9 mouse cellular contexts compared by ENCODE assay signal in genomic region chr11:12229411-12229810, GRCm38 (mm10).
A peak's percentile ranks its signal among the peaks of the same experiment; 100 is the strongest.
DNase-seq lines count a peak whose midpoint lies in the region; ATAC-seq and TF ChIP-seq lines count a peak whose summit lies in the region.
"Had no signal": no experiment of that assay in that cellular context is flagged by ENCODE, and none has a peak within 500 bp of the region (broad histone marks: within the 10 kb centered on the region; RNA-seq: fewer than 3 reads in every experiment).

No protein-coding gene starts in this region.

- H3K36me3 ChIP-seq in heart, embryonic 13.5 days: no peaks in the 10 kb centered on the region
- H3K36me3 ChIP-seq in heart, embryonic 11.5 days (ENCODE audit: control insufficient read depth, insufficient read depth, low read length): no peaks in the 10 kb centered on the region
- H3K36me3 ChIP-seq in midbrain, postnatal 0 days (ENCODE audit: insufficient read depth, low read length): no peaks in the 10 kb centered on the region
- H3K36me3 ChIP-seq in midbrain, embryonic 10.5 days: no peaks in the 10 kb centered on the region
- no peaks in the 10 kb centered on the region for H3K36me3 ChIP-seq in neural tube, embryonic 15.5 days
- H3K36me3 ChIP-seq: limb, embryonic 13.5 days had no signal

- H3K9ac ChIP-seq in heart, embryonic 13.5 days: 0 out of 2 replicates have a peak overlapping the region, but pooled peaks have one; percentile 21
- no peak overlapping the region for H3K9ac ChIP-seq in heart, embryonic 11.5 days (ENCODE audit: low read depth, low read length)
- no peak overlapping the region for H3K9ac ChIP-seq in midbrain, postnatal 0 days (replicated peaks; ENCODE audit: low read length, poor library complexity, severe bottlenecking)
- no peak overlapping the region for H3K9ac ChIP-seq in neural tube, embryonic 15.5 days (replicated peaks)
- H3K9ac ChIP-seq: limb, embryonic 13.5 days had no signal

- H3K27me3 ChIP-seq in heart, embryonic 13.5 days (replicated peaks): no peaks in the 10 kb centered on the region; the same call in 1 of the 2 replicates
- 0 out of 2 replicates have a peak, but pooled peaks cover 2% of the 10 kb centered on the region for H3K27me3 ChIP-seq in heart, embryonic 11.5 days (ENCODE audit: control insufficient read depth, insufficient read depth, low read length)
- no peaks in the 10 kb centered on the region for H3K27me3 ChIP-seq in midbrain, postnatal 0 days (ENCODE audit: insufficient read depth, low read length)
- H3K27me3 ChIP-seq in midbrain, embryonic 10.5 days (ENCODE audit: low read depth, poor library complexity, severe bottlenecking): no peaks in the 10 kb centered on the region
- no peaks in the 10 kb centered on the region for H3K27me3 ChIP-seq in neural tube, embryonic 15.5 days (replicated peaks)
- H3K27me3 ChIP-seq: limb, embryonic 13.5 days had no signal

- peak; percentile 46 for DNase-seq in midbrain, postnatal 0 days (ENCODE audit: low spot score)
- DNase-seq in midbrain, embryonic 10.5 days (ENCODE audit: low spot score): no peak
- peak; percentile 76 to 88 for DNase-seq in cerebellum, postnatal 10 days
- no peak for DNase-seq in left cerebral cortex, adult 18-20 months (ENCODE audit: low spot score in 2 of 2)
- DNase-seq in layer of hippocampus, adult 11-12 months (ENCODE audit: low spot score): no peak

- no peak overlapping the region for H3K4me2 ChIP-seq in heart, embryonic 13.5 days
- no peak overlapping the region for H3K4me2 ChIP-seq in heart, embryonic 11.5 days
- no peak overlapping the region for H3K4me2 ChIP-seq in midbrain, postnatal 0 days (ENCODE audit: low read depth, low read length, poor library complexity, severe bottlenecking)
- no peak overlapping the region for H3K4me2 ChIP-seq in neural tube, embryonic 15.5 days
- H3K4me2 ChIP-seq: limb, embryonic 13.5 days had no signal

- H3K4me3 ChIP-seq in heart, embryonic 13.5 days: no peak overlapping the region
- no peak overlapping the region for H3K4me3 ChIP-seq in heart, embryonic 11.5 days (ENCODE audit: low read depth, low read length)
- H3K4me3 ChIP-seq in midbrain, postnatal 0 days (ENCODE audit: low read depth, low read length): no peak overlapping the region
- H3K4me3 ChIP-seq in midbrain, embryonic 10.5 days: no peak overlapping the region
- no peak overlapping the region for H3K4me3 ChIP-seq in neural tube, embryonic 15.5 days (replicated peaks)
- H3K4me3 ChIP-seq: limb, embryonic 13.5 days had no signal

- peak overlapping the region; percentile 24; the same call in 1 of the 2 replicates for H3K27ac ChIP-seq in heart, embryonic 13.5 days (replicated peaks)
- H3K27ac ChIP-seq in heart, embryonic 11.5 days (ENCODE audit: low read depth, low read length): no peak overlapping the region
- H3K27ac ChIP-seq in midbrain, postnatal 0 days (ENCODE audit: low read depth, low read length): no peak overlapping the region
- no peak overlapping the region for H3K27ac ChIP-seq in midbrain, embryonic 10.5 days (replicated peaks)
- no peak overlapping the region for H3K27ac ChIP-seq in neural tube, embryonic 15.5 days (replicated peaks)
- H3K27ac ChIP-seq: limb, embryonic 13.5 days had no signal

- no peaks in the 10 kb centered on the region for H3K9me3 ChIP-seq in heart, embryonic 13.5 days
- H3K9me3 ChIP-seq in heart, embryonic 11.5 days (replicated peaks; ENCODE audit: control insufficient read depth, low read length): no peaks in the 10 kb centered on the region
- no peaks in the 10 kb centered on the region for H3K9me3 ChIP-seq in midbrain, postnatal 0 days (ENCODE audit: low read length)
- H3K9me3 ChIP-seq in midbrain, embryonic 10.5 days (replicated peaks): no peaks in the 10 kb centered on the region
- H3K9me3 ChIP-seq in neural tube, embryonic 15.5 days (replicated peaks): no peaks in the 10 kb centered on the region
- H3K9me3 ChIP-seq: limb, embryonic 13.5 days had no signal

- no peak for ATAC-seq in heart, embryonic 13.5 days (ENCODE audit: extremely low read depth, insufficient number of reproducible peaks, low FRiP score, low TSS enrichment)
- no peak for ATAC-seq in heart, embryonic 11.5 days (replicated peaks; ENCODE audit: insufficient number of reproducible peaks, low FRiP score, low TSS enrichment)
- ATAC-seq in midbrain, postnatal 0 days (ENCODE audit: low FRiP score): no peak
- ATAC-seq in neural tube, embryonic 15.5 days (ENCODE audit: low FRiP score): peak; percentile 29; the same call in 1 of the 2 replicates

- 51% methylated on average over 7 of the region's 7 CpGs for WGBS in heart, embryonic 13.5 days
- 70% methylated on average over 7 of the region's 7 CpGs for WGBS in heart, embryonic 11.5 days (ENCODE audit: insufficient replicate concordance)
- WGBS in midbrain, postnatal 0 days: 62% methylated on average over 7 of the region's 7 CpGs
- 86% methylated on average over 7 of the region's 7 CpGs for WGBS in midbrain, embryonic 10.5 days
- WGBS in neural tube, embryonic 15.5 days: 55% methylated on average over 7 of the region's 7 CpGs

- TF ChIP-seq CTCF in midbrain, postnatal 0 days (IDR thresholded peaks at IDR 0.05): no peak

- peaks cover 36% of the 10 kb centered on the region for H3K4me1 ChIP-seq in heart, embryonic 13.5 days
- 0 out of 2 replicates have a peak, but pooled peaks cover 3% of the 10 kb centered on the region for H3K4me1 ChIP-seq in heart, embryonic 11.5 days (ENCODE audit: control insufficient read depth, insufficient read depth, low read length)
- no peaks in the 10 kb centered on the region for H3K4me1 ChIP-seq in midbrain, postnatal 0 days (ENCODE audit: insufficient read depth, low read length)
- no peaks in the 10 kb centered on the region for H3K4me1 ChIP-seq in midbrain, embryonic 10.5 days
- H3K4me1 ChIP-seq in neural tube, embryonic 15.5 days: peaks cover 14% of the 10 kb centered on the region
- H3K4me1 ChIP-seq: limb, embryonic 13.5 days had no signal

Comparison
In these comparisons a context has a peak if more than half of its experiments do, and no peak if none do; other contexts are left out.
1. DNase-seq: peak in midbrain, postnatal 0 days (single experiment) and cerebellum, postnatal 10 days (2 of 2); none in midbrain, embryonic 10.5 days (single experiment), left cerebral cortex, adult 18-20 months (0 of 2) and layer of hippocampus, adult 11-12 months (single experiment).